ENCODE assay signal across 25 mouse cellular contexts in genomic region chr5:92875836-92876235, GRCm38 (mm10).
"Had no signal": no experiment of that assay in that cellular context is flagged by ENCODE, and none has a peak within 500 bp of the region (broad histone marks: within the 10 kb centered on the region; RNA-seq: fewer than 3 reads in every experiment).

No protein-coding gene starts in this region.

- H3K27me3 ChIP-seq: hindbrain, embryonic 12.5 days; intestine, embryonic 15.5 days; limb, embryonic 12.5 days; liver, embryonic 13.5 days; liver, embryonic 15.5 days had no signal

- H3K4me1 ChIP-seq: hindbrain, embryonic 12.5 days; intestine, embryonic 15.5 days; limb, embryonic 12.5 days; liver, embryonic 13.5 days; liver, embryonic 15.5 days had no signal

- H3K4me2 ChIP-seq: heart, embryonic 11.5 days; hindbrain, embryonic 12.5 days; hindbrain, embryonic 14.5 days; intestine, embryonic 15.5 days; limb, embryonic 12.5 days; liver, embryonic 11.5 days; liver, embryonic 13.5 days; liver, embryonic 15.5 days had no signal

- H3K9ac ChIP-seq: hindbrain, embryonic 12.5 days; hindbrain, embryonic 14.5 days; intestine, embryonic 15.5 days; limb, embryonic 12.5 days; liver, embryonic 13.5 days; liver, embryonic 15.5 days had no signal

- H3K36me3 ChIP-seq: hindbrain, embryonic 12.5 days; intestine, embryonic 15.5 days; limb, embryonic 12.5 days; liver, embryonic 13.5 days; liver, embryonic 15.5 days had no signal

- ATAC-seq: forebrain, embryonic 16.5 days; hindbrain, embryonic 16.5 days; inflammation-experienced regulatory T-cells, adult 6 months; intestine, embryonic 15.5 days; intestine, postnatal 0 days had no signal

- H3K9me3 ChIP-seq: hindbrain, embryonic 10.5 days; hindbrain, embryonic 12.5 days; intestine, embryonic 15.5 days; limb, embryonic 12.5 days; liver, embryonic 13.5 days; liver, embryonic 15.5 days had no signal

- DNase-seq: heart, adult 18-20 months; heart, postnatal 10 days; heart, postnatal 4 days; kidney, adult 18-20 months; kidney, adult 8-10 months; kidney, postnatal 10 days; kidney, postnatal 25 days; kidney, postnatal 4 days; left cerebral cortex, postnatal 4 days; liver; liver, embryonic 13.5 days had no signal

- H3K4me3 ChIP-seq: hindbrain, embryonic 10.5 days; hindbrain, embryonic 12.5 days; intestine, embryonic 15.5 days; layer of hippocampus, adult 2 months; left cerebral cortex, adult 2 months; limb, embryonic 12.5 days; liver, embryonic 13.5 days; liver, embryonic 15.5 days had no signal

- H3K27ac ChIP-seq: hindbrain, embryonic 10.5 days; hindbrain, embryonic 12.5 days; hindbrain, embryonic 14.5 days; intestine, embryonic 15.5 days; layer of hippocampus, adult 2 months; left cerebral cortex, adult 2 months; limb, embryonic 12.5 days; liver, embryonic 13.5 days; liver, embryonic 15.5 days had no signal
